Mouse (Mus musculus) lung, postnatal 0 days (tissue): ENCODE measurements around the gene Brd2.

Experiments
- CTCF ChIP-seq: IDR thresholded peaks from 2 replicates; pipeline ENCODE4 v1.5.1; 2016; ENCODE audit warnings: antibody characterized with exemption, mild to moderate bottlenecking
- EP300 ChIP-seq: IDR thresholded peaks from 2 replicates; pipeline ENCODE4 v1.6.1; 2016; ENCODE audit warnings: antibody characterized with exemption, mild to moderate bottlenecking, control low read depth

GRCm38 (mm10) chr17:34155534-34155933 is 33.1 kb upstream of the Brd2 start:
- TF ChIP-seq CTCF (no peak), EP300 (no peak)
